Mouse (Mus musculus): ENCODE results near the gene Cd72.

- no peak for TF ChIP-seq CTCF (IDR thresholded peaks at IDR 0.05; ENCODE audit: extremely low read depth, insufficient read depth, low read length)
- no peak for TF ChIP-seq POLR2A (IDR thresholded peaks at IDR 0.05; ENCODE audit: extremely low read depth, insufficient read depth, low read length)
These were observed 43.5 kb upstream of the Cd72 start for GRCm38 (mm10) chr4:43497946-43498345.
